Mouse (Mus musculus) frontal cortex, adult (tissue): Measurements from ENCODE around the gene Tbc1d1.

Source experiments
- ATAC-seq: cut with Nextera tagmentation; 2 replicates; pipeline ENCODE4 v1.9.2; 2017; ENCODE audit warnings: mild to moderate bottlenecking, moderate library complexity, mixed read lengths; ENCODE audit not compliant: low TSS enrichment

Gene Tbc1d1

GRCm38 (mm10) chr5:64155861-64156550 is at the start of gene Tbc1d1:
Gene Tbc1d1 (plus strand): TSS chr5:64156305.
- ATAC-seq = peak; percentile 33

GRCm38 (mm10) chr5:64107596-64108289 is 48.4 kb upstream of the Tbc1d1 start:
- ATAC-seq = no peak

GRCm38 (mm10) chr5:64109217-64109616 is 46.9 kb upstream of the Tbc1d1 start:
- ATAC-seq = no peak

GRCm38 (mm10) chr5:64112360-64112759 is 43.7 kb upstream of the Tbc1d1 start:
- 0 out of 2 replicates have a peak, but pooled peaks have one; percentile 38 for ATAC-seq

GRCm38 (mm10) chr5:64114210-64114609 is 41.9 kb upstream of the Tbc1d1 start:
- no peak for ATAC-seq

- ATAC-seq = no peak
Observed at GRCm38 (mm10) chr5:64117191-64117590, 38.9 kb upstream of the Tbc1d1 start.

GRCm38 (mm10) chr5:64125783-64126182 is 30.3 kb upstream of the Tbc1d1 start:
- no peak for ATAC-seq

GRCm38 (mm10) chr5:64131550-64131949 is 24.6 kb upstream of the Tbc1d1 start:
- no peak for ATAC-seq

GRCm38 (mm10) chr5:64133901-64134300 is 22.2 kb upstream of the Tbc1d1 start:
- no peak for ATAC-seq

- ATAC-seq = peak; percentile 74
Observed at GRCm38 (mm10) chr5:64136325-64136724, 19.8 kb upstream of the Tbc1d1 start.

- no peak for ATAC-seq
Observed at GRCm38 (mm10) chr5:64140202-64140601, 15.9 kb upstream of the Tbc1d1 start.

GRCm38 (mm10) chr5:64144315-64144714 is 11.8 kb upstream of the Tbc1d1 start:
- no peak for ATAC-seq

GRCm38 (mm10) chr5:64146384-64147005 is 9.6 kb upstream of the Tbc1d1 start:
- no peak for ATAC-seq

GRCm38 (mm10) chr5:64149184-64150127 is 6.6 kb upstream of the Tbc1d1 start:
- no peak for ATAC-seq

- peak; percentile 89 for ATAC-seq
Observed at GRCm38 (mm10) chr5:64153319-64153718, 2.8 kb upstream of the Tbc1d1 start.

GRCm38 (mm10) chr5:64156579-64156978 is 474 bp downstream of the Tbc1d1 start:
- ATAC-seq = no peak

- ATAC-seq = no peak
Observed at GRCm38 (mm10) chr5:64157926-64158325, 1.8 kb downstream of the Tbc1d1 start.

GRCm38 (mm10) chr5:64158501-64158900 is 2.4 kb downstream of the Tbc1d1 start:
- no peak for ATAC-seq

- peak; percentile 69 for ATAC-seq
Observed at GRCm38 (mm10) chr5:64159065-64159780, 3.1 kb downstream of the Tbc1d1 start.

GRCm38 (mm10) chr5:64159781-64160704 is 3.9 kb downstream of the Tbc1d1 start:
- ATAC-seq = peak; percentile 66
